Comparison of ENCODE assay signal across 11 mouse cellular contexts in the genomic region with DNA sequence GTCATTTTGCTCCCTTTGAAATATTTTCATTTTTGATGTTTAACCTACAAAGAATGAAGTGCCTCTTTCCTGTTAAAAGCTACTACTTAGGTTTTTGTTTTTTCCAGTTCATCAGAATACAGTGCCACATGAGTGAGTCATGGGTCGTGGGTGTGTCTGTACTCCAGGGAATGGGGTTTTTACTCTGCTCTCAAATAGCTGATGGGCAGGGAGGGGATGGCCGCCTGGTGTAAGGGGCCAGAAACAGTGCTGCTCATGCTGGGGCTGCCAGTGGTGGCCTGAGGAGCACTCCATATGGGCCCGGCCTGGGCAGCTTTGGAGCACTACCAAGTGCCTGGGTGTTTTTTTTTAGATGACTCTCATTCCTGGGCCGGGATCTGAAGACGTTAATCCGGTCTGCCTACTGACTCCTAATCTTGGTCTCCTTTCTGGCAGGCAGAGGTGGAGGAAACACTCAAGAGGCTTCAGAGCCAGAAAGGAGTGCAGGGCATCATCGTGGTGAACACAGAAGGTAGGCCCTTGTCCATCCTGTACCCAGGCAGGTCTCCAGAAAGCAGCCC. TPM values are rescaled to one million over a fixed set of nuclear protein-coding genes. Genes with fewer than 3 reads are reported as not detected.
DNase-seq lines count a peak whose midpoint lies in the region; ATAC-seq and TF ChIP-seq lines count a peak whose summit lies in the region.
"Had no signal": no experiment of that assay in that cellular context is flagged by ENCODE, and none has a peak within 500 bp of the region (broad histone marks: within the 10 kb centered on the region; RNA-seq: fewer than 3 reads in every experiment).

No protein-coding gene starts in this region.

- no peak for DNase-seq in frontal cortex, postnatal 36 days (ENCODE audit: low spot score in 2 of 2)
- peak; percentile 40 for DNase-seq in adrenal gland, adult 8-10 months
- peak; percentile 19 to 45 for DNase-seq in heart, adult 9 months (ENCODE audit: low spot score in 2 of 2)
- peak; percentile 6 to 48 for DNase-seq in lung, postnatal 4 days
- no peak for DNase-seq in kidney, adult 2 months
- DNase-seq in embryo, embryonic 11 days: no peak

- no peak overlapping the region for H3K27ac ChIP-seq in kidney, adult 2 months (ENCODE audit: insufficient read depth, low read depth, low read length)
- H3K27ac ChIP-seq in forebrain, embryonic 13.5 days: no peak overlapping the region
- H3K27ac ChIP-seq: embryonic facial prominence, embryonic 12.5 days; limb, embryonic 12.5 days; stomach, embryonic 15.5 days had no signal

- no peak for TF ChIP-seq CTCF in kidney, adult 2 months (conservative IDR thresholded peaks at IDR 0.05; ENCODE audit: insufficient read depth, insufficient read length, low read depth, low read length)

- H3K36me3 ChIP-seq in kidney, adult 2 months (ENCODE audit: control insufficient read depth, insufficient read depth, low read length): no peaks in the 10 kb centered on the region
- peaks cover 60% of the 10 kb centered on the region for H3K36me3 ChIP-seq in forebrain, embryonic 13.5 days (ENCODE audit: poor library complexity, severe bottlenecking)

- peak; percentile 79 for ATAC-seq in frontal cortex, adult (ENCODE audit: low TSS enrichment)
- no peak for ATAC-seq in forebrain, embryonic 13.5 days

- no peak overlapping the region for H3K4me3 ChIP-seq in kidney, adult 2 months (ENCODE audit: insufficient read depth, low read depth, low read length)
- H3K4me3 ChIP-seq in forebrain, embryonic 13.5 days: no peak overlapping the region
- H3K4me3 ChIP-seq: embryonic facial prominence, embryonic 12.5 days; limb, embryonic 12.5 days; stomach, embryonic 15.5 days had no signal

- no peak overlapping the region for H3K9ac ChIP-seq in forebrain, embryonic 13.5 days
- H3K9ac ChIP-seq: embryonic facial prominence, embryonic 12.5 days; limb, embryonic 12.5 days; stomach, embryonic 15.5 days had no signal

- no peaks in the 10 kb centered on the region for H3K27me3 ChIP-seq in kidney, adult 2 months (replicated peaks; ENCODE audit: control insufficient read depth, insufficient read depth, low read length)
- H3K27me3 ChIP-seq in forebrain, embryonic 13.5 days: no peaks in the 10 kb centered on the region
- H3K27me3 ChIP-seq: embryonic facial prominence, embryonic 12.5 days; limb, embryonic 12.5 days; stomach, embryonic 15.5 days had no signal

- no peaks in the 10 kb centered on the region for H3K9me3 ChIP-seq in forebrain, embryonic 13.5 days (replicated peaks)
- H3K9me3 ChIP-seq: embryonic facial prominence, embryonic 12.5 days; limb, embryonic 12.5 days; stomach, embryonic 15.5 days had no signal

- H3K4me1 ChIP-seq in kidney, adult 2 months (ENCODE audit: control insufficient read depth, insufficient read depth, low read length): peaks cover 11% of the 10 kb centered on the region
- H3K4me1 ChIP-seq in forebrain, embryonic 13.5 days: peaks cover 20% of the 10 kb centered on the region

- 67% methylated on average over 7 of the region's 7 CpGs for WGBS in kidney, adult 2 months
- WGBS in forebrain, embryonic 13.5 days: 84% methylated on average over 7 of the region's 7 CpGs

- H3K4me2 ChIP-seq in forebrain, embryonic 13.5 days: no peak overlapping the region
- H3K4me2 ChIP-seq: embryonic facial prominence, embryonic 12.5 days; limb, embryonic 12.5 days; stomach, embryonic 15.5 days had no signal

- TF ChIP-seq POLR2A in kidney, adult 2 months (IDR thresholded peaks at IDR 0.05; ENCODE audit: low read depth, low read length): no peak

RNA-seq across cellular contexts. Expression of gene Dynlrb1, which starts 6.0 kb away (rescaled TPM):
- 100 to 1,000 TPM; 209 to 378 (median 290) TPM for total RNA-seq in adrenal gland, adult 8-10 months (2022)
- 327 and 373 TPM in 2 replicates for polyA plus RNA-seq in kidney, adult 2 months (2012; rRNA removed)
- 608 and 639 TPM in 2 replicates for polyA plus RNA-seq in forebrain, embryonic 13.5 days (2015; fragmentation: Nextera tagmentation; extraction: Ambion mirVana)

RNA-seq across cellular contexts. Expression of gene Map1lc3a, which starts 33.7 kb away (rescaled TPM):
- 100 to 1,000 TPM; 298 to 859 (median 554) TPM for total RNA-seq in adrenal gland, adult 8-10 months (2022)
- polyA plus RNA-seq in kidney, adult 2 months (2012; rRNA removed): 212 and 233 TPM in 2 replicates
- polyA plus RNA-seq in forebrain, embryonic 13.5 days (2015; fragmentation: Nextera tagmentation; extraction: Ambion mirVana): 209 and 234 TPM in 2 replicates

Comparison
In these comparisons a context has a peak if more than half of its experiments do, and no peak if none do; other contexts are left out.
1. DNase-seq: peak in adrenal gland, adult 8-10 months (single experiment), heart, adult 9 months (2 of 2) and lung, postnatal 4 days (2 of 2); none in frontal cortex, postnatal 36 days (0 of 2), kidney, adult 2 months (single experiment) and embryo, embryonic 11 days (single experiment).